Mouse (Mus musculus) testis, adult 2 months (tissue): Measurements from ENCODE around the gene Sirt7.

Experiments used
- CTCF ChIP-seq: fragments of 200-500 bp; IDR thresholded peaks from 2 replicates; pipeline ENCODE4 v1.5.1; 2012; ENCODE audit warnings: low read depth, mild to moderate bottlenecking, inconsistent platforms, low read length, moderate library complexity; ENCODE audit not compliant: control insufficient read depth, insufficient read depth, insufficient replicate concordance
- POLR2A ChIP-seq: fragments of 200-500 bp; IDR thresholded peaks from 2 replicates; pipeline ENCODE4 v1.6.1; 2012; ENCODE audit warnings: low read depth, mild to moderate bottlenecking, inconsistent platforms, low read length, moderate library complexity; ENCODE audit not compliant: control insufficient read depth

- no peak for TF ChIP-seq POLR2A
- TF ChIP-seq CTCF, result no peak
Observed at GRCm38 (mm10) chr11:120580190-120580589, 44.9 kb downstream of the Sirt7 start.
